Mouse (Mus musculus): ENCODE measurements around the gene Cdc20b.

GRCm38 (mm10) chr13:113087226-113088017 is 52.5 kb downstream of the Cdc20b start:
- TF ChIP-seq CTCF (IDR thresholded peaks at IDR 0.05; ENCODE audit: borderline replicate concordance, insufficient read depth, low read length) (no peak), POLR2A (IDR thresholded peaks at IDR 0.05; ENCODE audit: low read depth, low read length) (no peak)
